Mouse (Mus musculus): ENCODE results near the gene Bmf.
A peak's percentile ranks its signal among the peaks of the same experiment; 100 is the strongest.
"Not testable (repeated sequence)": the region's sequence is repeated elsewhere in the genome, so short reads cannot be mapped to it uniquely, and the experiment has no call there.

The Bmf gene

GRCm38 (mm10) chr2:118549507-118550473 lies at the start of gene Bmf:
Gene Bmf, minus strand, starts transcription at chr2:118549687.
- DNase-seq (ENCODE audit: low read depth, low spot score): peak; percentile 94

GRCm38 (mm10) chr2:118599087-118599486 lies 49.6 kb upstream of the Bmf start:
- no peak for DNase-seq (ENCODE audit: low read depth, low spot score)

- peak; percentile 87 for DNase-seq (ENCODE audit: low read depth, low spot score)
Measured at GRCm38 (mm10) chr2:118597673-118598568, 48.4 kb upstream of the Bmf start, which contains the start of gene Bub1b. Gene Bub1b, plus strand, starts transcription at chr2:118598211.

GRCm38 (mm10) chr2:118591083-118591482 lies 41.6 kb upstream of the Bmf start:
- no peak for DNase-seq (ENCODE audit: low read depth, low spot score)

- DNase-seq (ENCODE audit: low read depth, low spot score): no peak
Measured at GRCm38 (mm10) chr2:118587686-118588085, 38.2 kb upstream of the Bmf start.

GRCm38 (mm10) chr2:118586013-118586412 lies 36.5 kb upstream of the Bmf start:
- DNase-seq (ENCODE audit: low read depth, low spot score): no peak

GRCm38 (mm10) chr2:118573135-118573534 lies 23.6 kb upstream of the Bmf start:
- no peak for DNase-seq (ENCODE audit: low read depth, low spot score)

GRCm38 (mm10) chr2:118572183-118572836 lies 22.8 kb upstream of the Bmf start:
- no peak for DNase-seq (ENCODE audit: low read depth, low spot score)

GRCm38 (mm10) chr2:118570939-118571338 lies 21.5 kb upstream of the Bmf start:
- no peak for DNase-seq (ENCODE audit: low read depth, low spot score)

GRCm38 (mm10) chr2:118567179-118567578 lies 17.7 kb upstream of the Bmf start:
- DNase-seq (ENCODE audit: low read depth, low spot score): no peak

GRCm38 (mm10) chr2:118562431-118562830 lies 12.9 kb upstream of the Bmf start:
- DNase-seq (ENCODE audit: low read depth, low spot score): no peak

- DNase-seq (ENCODE audit: low read depth, low spot score): no peak
Measured at GRCm38 (mm10) chr2:118562015-118562414, 12.5 kb upstream of the Bmf start.

GRCm38 (mm10) chr2:118558426-118558825 lies 8.9 kb upstream of the Bmf start:
- DNase-seq (ENCODE audit: low read depth, low spot score): no peak

- DNase-seq (ENCODE audit: low read depth, low spot score): not testable (repeated sequence)
Measured at GRCm38 (mm10) chr2:118554356-118554990, 5.0 kb upstream of the Bmf start.

- DNase-seq (ENCODE audit: low read depth, low spot score): no peak
Measured at GRCm38 (mm10) chr2:118551606-118552005, 2.1 kb upstream of the Bmf start.

- DNase-seq (ENCODE audit: low read depth, low spot score): no peak
Measured at GRCm38 (mm10) chr2:118548421-118549221, 866 bp downstream of the Bmf start.

GRCm38 (mm10) chr2:118547541-118548016 lies 1.9 kb downstream of the Bmf start:
- no peak for DNase-seq (ENCODE audit: low read depth, low spot score)

GRCm38 (mm10) chr2:118546798-118547165 lies 2.7 kb downstream of the Bmf start:
- DNase-seq (ENCODE audit: low read depth, low spot score): no peak

GRCm38 (mm10) chr2:118546104-118546797 lies 3.2 kb downstream of the Bmf start:
- DNase-seq (ENCODE audit: low read depth, low spot score): no peak
